ENCODE assay signal across 9 mouse cellular contexts in the genomic region with DNA sequence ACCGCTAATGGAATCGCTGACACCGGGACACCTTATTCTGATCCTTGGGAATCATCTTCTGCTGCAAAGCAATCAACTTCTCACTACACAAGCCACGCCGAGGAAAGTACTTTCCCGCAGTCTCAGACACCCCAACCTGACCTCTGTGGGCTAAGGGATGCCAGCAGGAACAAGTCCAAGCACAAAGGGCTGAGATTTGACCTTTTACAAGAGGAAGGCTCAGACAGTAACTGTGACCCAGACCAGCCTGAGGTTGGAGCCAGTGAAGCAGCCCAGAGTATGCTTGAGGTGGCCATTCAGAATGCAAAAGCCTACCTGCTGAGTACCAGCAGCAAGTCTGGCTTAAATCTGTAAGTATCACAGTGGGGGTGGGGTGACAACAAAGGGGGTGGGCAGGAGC. TPM values are rescaled to one million over a fixed set of nuclear protein-coding genes. Genes with fewer than 3 reads are reported as not detected.
DNase-seq lines count a peak whose midpoint lies in the region; ATAC-seq and TF ChIP-seq lines count a peak whose summit lies in the region.
"Had no signal": no experiment of that assay in that cellular context is flagged by ENCODE, and none has a peak within 500 bp of the region (broad histone marks: within the 10 kb centered on the region; RNA-seq: fewer than 3 reads in every experiment).

No protein-coding gene starts in this region.

- no peak for ATAC-seq in heart, postnatal 0 days (ENCODE audit: insufficient read depth, low read depth)
- ATAC-seq in midbrain, embryonic 15.5 days (replicated peaks) = peak; percentile 52
- ATAC-seq in monocyte, adult 5-6 weeks (replicated peaks; ENCODE audit: insufficient number of reproducible peaks, low FRiP score, low TSS enrichment, poor library complexity, severe bottlenecking) = no peak

- H3K4me2 ChIP-seq in heart, postnatal 0 days (ENCODE audit: low read depth, low read length) = peak overlapping the region; percentile 75
- H3K4me2 ChIP-seq in midbrain, embryonic 15.5 days = peak overlapping the region; percentile 79

- H3K4me3 ChIP-seq in heart, postnatal 0 days (ENCODE audit: low read depth, low read length) = peak overlapping the region; percentile 54
- H3K4me3 ChIP-seq in brown adipose tissue, adult 24 weeks (ENCODE audit: insufficient read depth, low read depth, low read length) = peak overlapping the region; percentile 41
- H3K4me3 ChIP-seq in kidney, adult 2 months (ENCODE audit: insufficient read depth, low read depth, low read length) = peak overlapping the region; percentile 48; the same call in 1 of the 2 replicates
- H3K4me3 ChIP-seq in midbrain, embryonic 15.5 days = peak overlapping the region; percentile 43

- H3K27ac ChIP-seq in heart, postnatal 0 days (ENCODE audit: low read depth) = no peak overlapping the region
- no peak overlapping the region for H3K27ac ChIP-seq in brown adipose tissue, adult 24 weeks (replicated peaks; ENCODE audit: low read depth, low read length)
- H3K27ac ChIP-seq in kidney, adult 2 months (ENCODE audit: insufficient read depth, low read depth, low read length) = no peak overlapping the region
- H3K27ac ChIP-seq in midbrain, embryonic 15.5 days = no peak overlapping the region

- TF ChIP-seq POLR2A in kidney, adult 2 months (IDR thresholded peaks at IDR 0.05; ENCODE audit: low read depth, low read length) = no peak

- no peaks in the 10 kb centered on the region for H3K27me3 ChIP-seq in heart, postnatal 0 days (ENCODE audit: control insufficient read depth, insufficient read depth, low read length)
- H3K27me3 ChIP-seq in kidney, adult 2 months (replicated peaks; ENCODE audit: control insufficient read depth, insufficient read depth, low read length) = no peaks in the 10 kb centered on the region
- no peaks in the 10 kb centered on the region for H3K27me3 ChIP-seq in midbrain, embryonic 15.5 days (replicated peaks)

- H3K36me3 ChIP-seq in heart, postnatal 0 days (replicated peaks; ENCODE audit: control insufficient read depth, insufficient read depth, low read length) = no peaks in the 10 kb centered on the region
- no peaks in the 10 kb centered on the region for H3K36me3 ChIP-seq in kidney, adult 2 months (ENCODE audit: control insufficient read depth, insufficient read depth, low read length)
- no peaks in the 10 kb centered on the region for H3K36me3 ChIP-seq in midbrain, embryonic 15.5 days (replicated peaks)

- H3K9ac ChIP-seq in heart, postnatal 0 days (replicated peaks; ENCODE audit: low read depth, low read length) = no peak overlapping the region
- H3K9ac ChIP-seq in midbrain, embryonic 15.5 days = peak overlapping the region; percentile 23; the same call in 1 of the 2 replicates

- TF ChIP-seq EP300 in heart, postnatal 0 days (IDR thresholded peaks at IDR 0.05; ENCODE audit: low read depth) = no peak

- no peaks in the 10 kb centered on the region for H3K4me1 ChIP-seq in heart, postnatal 0 days (ENCODE audit: control insufficient read depth, insufficient read depth)
- peaks cover 4% of the 10 kb centered on the region; the same call in 1 of the 2 replicates for H3K4me1 ChIP-seq in brown adipose tissue, adult 24 weeks (ENCODE audit: control insufficient read depth, insufficient read depth, insufficient read length, low read length)
- H3K4me1 ChIP-seq in kidney, adult 2 months (ENCODE audit: control insufficient read depth, insufficient read depth, low read length) = peaks cover 6% of the 10 kb centered on the region
- H3K4me1 ChIP-seq in midbrain, embryonic 15.5 days = no peaks in the 10 kb centered on the region

- TF ChIP-seq CTCF in heart, postnatal 0 days (IDR thresholded peaks at IDR 0.05; ENCODE audit: low read depth) = no peak
- TF ChIP-seq CTCF in kidney, adult 2 months (conservative IDR thresholded peaks at IDR 0.05; ENCODE audit: insufficient read depth, insufficient read length, low read depth, low read length) = no peak

- DNase-seq in heart, postnatal 0 days (ENCODE audit: low spot score) = no peak
- DNase-seq in heart, adult 9 months (ENCODE audit: low spot score in 2 of 2) = no peak
- DNase-seq in kidney, adult 2 months = peak; percentile 60
- no peak for DNase-seq in layer of hippocampus, adult 18-20 months (ENCODE audit: low spot score in 2 of 2)
- no peak for DNase-seq in MN1 (ENCODE audit: low spot score)

- H3K9me3 ChIP-seq in heart, postnatal 0 days (replicated peaks; ENCODE audit: control insufficient read depth, low read length) = no peaks in the 10 kb centered on the region
- no peaks in the 10 kb centered on the region for H3K9me3 ChIP-seq in midbrain, embryonic 15.5 days

- 5% methylated on average over 6 of the region's 6 CpGs for WGBS in heart, postnatal 0 days
- 5% methylated on average over 6 of the region's 6 CpGs for WGBS in kidney, adult 2 months
- WGBS in midbrain, embryonic 15.5 days = 8% methylated on average over 6 of the region's 6 CpGs

RNA-seq across cellular contexts. Expression of a gene that starts 0.6 kb away (rescaled TPM):
- 0.04 TPM in 1 of 2 replicates, not detected in the other for total RNA-seq in heart, postnatal 0 days (2014; rRNA removed; ENCODE audit: low replicate concordance)
- polyA plus RNA-seq in heart, postnatal 0 days (2015; fragmentation: Nextera tagmentation; extraction: Ambion mirVana) = 0.12 TPM in 1 of 2 replicates, not detected in the other
- polyA plus RNA-seq in brown adipose tissue, adult 24 weeks (2012; ENCODE audit: insufficient read depth, insufficient read length, missing spikeins) = not detected in 2 replicates
- 0.04 and 0.08 TPM in 2 replicates for polyA plus RNA-seq in kidney, adult 2 months (2012; rRNA removed)
- polyA plus RNA-seq in midbrain, embryonic 15.5 days (2015; fragmentation: Nextera tagmentation; extraction: Ambion mirVana) = 1.3 and 1.4 TPM in 2 replicates
- total RNA-seq in layer of hippocampus, adult 18-20 months (2021) = 1 to 10 TPM; 5.1 to 5.5 TPM
- not detected in 3 replicates for total RNA-seq in monocyte, adult 5-6 weeks (2017)

RNA-seq across cellular contexts. Expression of a gene that starts 45.6 kb away (rescaled TPM):
- 10.4 and 17.8 TPM in 2 replicates for total RNA-seq in heart, postnatal 0 days (2014; rRNA removed; ENCODE audit: low replicate concordance)
- polyA plus RNA-seq in heart, postnatal 0 days (2015; fragmentation: Nextera tagmentation; extraction: Ambion mirVana) = 8.2 and 9.2 TPM in 2 replicates
- polyA plus RNA-seq in brown adipose tissue, adult 24 weeks (2012; ENCODE audit: insufficient read depth, insufficient read length, missing spikeins) = 6.1 and 7.4 TPM in 2 replicates
- polyA plus RNA-seq in kidney, adult 2 months (2012; rRNA removed) = 3.6 and 4.1 TPM in 2 replicates
- 19.2 and 22.4 TPM in 2 replicates for polyA plus RNA-seq in midbrain, embryonic 15.5 days (2015; fragmentation: Nextera tagmentation; extraction: Ambion mirVana)
- total RNA-seq in layer of hippocampus, adult 18-20 months (2021) = 10 to 100 TPM; 13.7 to 15.3 TPM
- 75.7 to 106 TPM (median 102 TPM) in 3 replicates for total RNA-seq in monocyte, adult 5-6 weeks (2017)

RNA-seq across cellular contexts. Expression of a gene that starts 48.0 kb away (rescaled TPM):
- not detected in 2 replicates for total RNA-seq in heart, postnatal 0 days (2014; rRNA removed; ENCODE audit: low replicate concordance)
- polyA plus RNA-seq in heart, postnatal 0 days (2015; fragmentation: Nextera tagmentation; extraction: Ambion mirVana) = not detected in 2 replicates
- polyA plus RNA-seq in brown adipose tissue, adult 24 weeks (2012; ENCODE audit: insufficient read depth, insufficient read length, missing spikeins) = not detected in 2 replicates
- polyA plus RNA-seq in kidney, adult 2 months (2012; rRNA removed) = not detected in 2 replicates
- not detected in 2 replicates for polyA plus RNA-seq in midbrain, embryonic 15.5 days (2015; fragmentation: Nextera tagmentation; extraction: Ambion mirVana)
- total RNA-seq in layer of hippocampus, adult 18-20 months (2021) = not detected
- not detected in 3 replicates for total RNA-seq in monocyte, adult 5-6 weeks (2017)
- total RNA-seq: left cerebral cortex, adult 8-10 months had no signal
